Mouse (Mus musculus) MEL (cell line): ENCODE measurements around the gene Dnajc15. TPM values are rescaled to one million over a fixed set of nuclear protein-coding genes. Genes with fewer than 3 reads are reported as not detected.

Experiments
- DNase-seq: peaks from one replicate; pipeline ENCODE4 v3.0.0; 2011; ENCODE audit warnings: low read depth, low spot score
- H3K27ac ChIP-seq: 2 replicates; pipeline ENCODE4 v1.5.1; 2012; ENCODE audit warnings: low read depth, mild to moderate bottlenecking, control low read depth, low read length, moderate library complexity; ENCODE audit not compliant: control insufficient read depth
- H3K27me3 ChIP-seq, 2 experiments: fragments of 150-350 bp in 1 of 2; sonication (generic) in 1 of 2; 2 replicates each; pipeline ENCODE4 v1.6.1; 2012; ENCODE audit warnings: low read length in 2 of 2, mild to moderate bottlenecking in 2 of 2, improper control_type of control experiment in 1 of 2, moderate library complexity in 1 of 2; ENCODE audit not compliant: insufficient read depth in 2 of 2, control insufficient read depth in 1 of 2
- H3K36me3 ChIP-seq, 2 experiments: 2 replicates each; pipeline ENCODE4 v1.6.1; 2012 to 2014; ENCODE audit warnings: low read length in 2 of 2, improper control_type of control experiment in 1 of 2, inconsistent platforms in 1 of 2, mild to moderate bottlenecking in 1 of 2; ENCODE audit not compliant: insufficient read depth in 2 of 2, control insufficient read depth in 1 of 2
- H3K4me1 ChIP-seq, 2 experiments: fragments of 150-350 bp in 1 of 2; sonication (generic) in 1 of 2; 2 replicates each; pipeline ENCODE4 v1.6.1; 2012; ENCODE audit warnings: low read length in 2 of 2, improper control_type of control experiment in 1 of 2, mild to moderate bottlenecking in 1 of 2; ENCODE audit not compliant: insufficient read depth in 2 of 2, control insufficient read depth in 1 of 2
- H3K4me3 ChIP-seq, 2 experiments: fragments of 150-350 bp in 1 of 2; sonication (generic) in 1 of 2; 2 replicates each; pipeline ENCODE4 v1.5.1; 2012; ENCODE audit warnings: low read depth in 2 of 2, low read length in 2 of 2, mild to moderate bottlenecking in 2 of 2, moderate library complexity in 2 of 2, control low read depth in 1 of 2, improper control_type of control experiment in 1 of 2; ENCODE audit not compliant: control insufficient read depth in 1 of 2, insufficient read depth in 1 of 2
- H3K79me2 ChIP-seq: 2 replicates; pipeline ENCODE4 v1.6.1; 2012; ENCODE audit warnings: mild to moderate bottlenecking, low read length, moderate library complexity; ENCODE audit not compliant: control insufficient read depth, poor library complexity, insufficient read depth
- H3K9ac ChIP-seq: 2 replicates; pipeline ENCODE4 v1.6.1; 2012; ENCODE audit warnings: low read depth, mild to moderate bottlenecking, control low read depth, low read length, moderate library complexity; ENCODE audit not compliant: control insufficient read depth, poor library complexity, severe bottlenecking
- H3K9me3 ChIP-seq: fragments of 150-350 bp; sonication (generic); replicated peaks from 2 replicates; pipeline ENCODE4 v1.6.1; 2012; ENCODE audit warnings: mild to moderate bottlenecking, low read length, improper control_type of control experiment, moderate library complexity; ENCODE audit not compliant: insufficient read depth
- CHD1 ChIP-seq: IDR thresholded peaks from 2 replicates; pipeline ENCODE4 v1.6.1; 2012; ENCODE audit warnings: low read depth, mild to moderate bottlenecking, inconsistent platforms, low read length, improper control_type of control experiment
- CHD2 ChIP-seq: IDR thresholded peaks from 2 replicates; pipeline ENCODE4 v1.6.1; 2011; ENCODE audit warnings: low read length, improper control_type of control experiment
- CTCF ChIP-seq, 3 experiments: IDR thresholded peaks in 2 of 3; conservative IDR thresholded peaks in 1 of 3; 2 replicates each; pipeline ENCODE4 v1.5.1; 2011 to 2012; ENCODE audit warnings: low read length in 3 of 3, low read depth in 2 of 3, mild to moderate bottlenecking in 2 of 3, improper control_type of control experiment in 1 of 3, inconsistent platforms in 1 of 3, mixed read lengths in 1 of 3, moderate library complexity in 1 of 3; ENCODE audit not compliant: control insufficient read depth in 1 of 3, insufficient read depth in 1 of 3, poor library complexity in 1 of 3, severe bottlenecking in 1 of 3
- EP300 ChIP-seq, 2 experiments: IDR thresholded peaks; 2 replicates each; pipeline ENCODE4 v1.6.1; 2011; ENCODE audit warnings: improper control_type of control experiment in 2 of 2, low read length in 2 of 2, low read depth in 1 of 2, mild to moderate bottlenecking in 1 of 2
- ETS1 ChIP-seq: IDR thresholded peaks from 2 replicates; pipeline ENCODE4 v1.6.1; 2012; ENCODE audit warnings: low read depth, mild to moderate bottlenecking, inconsistent platforms, low read length, improper control_type of control experiment, moderate library complexity
- GABPA ChIP-seq: IDR thresholded peaks from 2 replicates; pipeline ENCODE4 v1.6.1; 2012; ENCODE audit warnings: low read depth, mild to moderate bottlenecking, inconsistent platforms, low read length, improper control_type of control experiment, moderate library complexity
- JUND ChIP-seq: IDR thresholded peaks from 2 replicates; pipeline ENCODE4 v1.6.1; 2011; ENCODE audit warnings: low read depth, mild to moderate bottlenecking, improper control_type of control experiment, low read length
- KAT2A ChIP-seq: conservative IDR thresholded peaks from 2 replicates; pipeline ENCODE4 v1.6.1; 2012; ENCODE audit warnings: low read depth, low read length, improper control_type of control experiment, inconsistent platforms
- MAX ChIP-seq: IDR thresholded peaks from 2 replicates; pipeline ENCODE4 v1.6.1; 2011; ENCODE audit warnings: low read length, improper control_type of control experiment
- MEF2A ChIP-seq: IDR thresholded peaks from 2 replicates; pipeline ENCODE4 v1.6.1; 2014; ENCODE audit warnings: low read depth, mild to moderate bottlenecking, inconsistent platforms, low read length, improper control_type of control experiment; ENCODE audit not compliant: poor library complexity, insufficient replicate concordance, severe bottlenecking; ENCODE audit errors: extremely low read depth
- MYB ChIP-seq: IDR thresholded peaks from 2 replicates; pipeline ENCODE4 v1.6.1; 2011; ENCODE audit warnings: mild to moderate bottlenecking, low read depth, low read length, improper control_type of control experiment
- NRF1 ChIP-seq: IDR thresholded peaks from 2 replicates; pipeline ENCODE4 v1.6.1; 2014; ENCODE audit warnings: low read depth, mild to moderate bottlenecking, inconsistent platforms, low read length, improper control_type of control experiment, moderate library complexity; ENCODE audit not compliant: poor library complexity, insufficient read depth, severe bottlenecking
- RCOR1 ChIP-seq: IDR thresholded peaks from 2 replicates; pipeline ENCODE4 v1.6.1; 2012; ENCODE audit warnings: low read depth, mild to moderate bottlenecking, inconsistent platforms, low read length, improper control_type of control experiment
- SIN3A ChIP-seq: IDR thresholded peaks from 2 replicates; pipeline ENCODE4 v1.6.1; 2012; ENCODE audit warnings: low read length, improper control_type of control experiment, inconsistent platforms
- SMC3 ChIP-seq: IDR thresholded peaks from 2 replicates; pipeline ENCODE4 v1.6.1; 2011; ENCODE audit warnings: low read depth, low read length, improper control_type of control experiment
- TAL1 ChIP-seq: IDR thresholded peaks from 2 replicates; pipeline ENCODE4 v1.6.1; 2012; ENCODE audit warnings: mild to moderate bottlenecking, inconsistent platforms, low read length, moderate library complexity, mixed read lengths
- TBP ChIP-seq: IDR thresholded peaks from 2 replicates; pipeline ENCODE4 v1.8.0; 2011; ENCODE audit warnings: low read depth, low read length, improper control_type of control experiment
- USF1 ChIP-seq: IDR thresholded peaks from 2 replicates; pipeline ENCODE4 v1.6.1; 2014; ENCODE audit warnings: low read depth, mild to moderate bottlenecking, inconsistent platforms, low read length, improper control_type of control experiment, moderate library complexity
- ZNF384 ChIP-seq: IDR thresholded peaks from 2 replicates; pipeline ENCODE4 v1.6.1; 2012; ENCODE audit warnings: low read depth, mild to moderate bottlenecking, inconsistent platforms, low read length, improper control_type of control experiment
- polyA plus RNA-seq, 2 experiments: library from polyadenylated mRNA; stranded (reverse) in 1 of 2; unstranded in 1 of 2; fragments of >175 nt in 1 of 2; fragments of >200 nt in 1 of 2; gene quantifications; 2 replicates each; pipeline versions ENCODE4 v1.2.1 to v1.2.4; 2012; ENCODE audit warnings: low replicate concordance in 2 of 2, low read depth in 1 of 2; ENCODE audit not compliant: insufficient read length in 2 of 2, insufficient read depth in 1 of 2, missing spikeins in 1 of 2
- total RNA-seq: library from RNA; depleted of rRNA; stranded (reverse); fragments of 300-350 nt; gene quantifications from 2 replicates; pipeline ENCODE4 v1.2.3, GENCODE M21; 2012

The Dnajc15 gene
- total and polyA plus RNA-seq, 3 experiments = not detected

- H3K9me3 ChIP-seq = no peaks in the 10 kb centered on the region
- no peaks in the 10 kb centered on the region for H3K27me3 ChIP-seq
- H3K36me3 ChIP-seq = no peaks in the 10 kb centered on the region
- H3K9ac ChIP-seq = no peak overlapping the region
- H3K27ac ChIP-seq = no peak overlapping the region
- no peaks in the 10 kb centered on the region for H3K79me2 ChIP-seq
- no peaks in the 10 kb centered on the region for H3K4me1 ChIP-seq
- TF ChIP-seq SIN3A = no peak
- H3K4me3 ChIP-seq = no peak overlapping the region
- no peak for DNase-seq
Measured at GRCm38 (mm10) chr14:77807836-77808235, 67.1 kb downstream of the Dnajc15 start.

DNA sequence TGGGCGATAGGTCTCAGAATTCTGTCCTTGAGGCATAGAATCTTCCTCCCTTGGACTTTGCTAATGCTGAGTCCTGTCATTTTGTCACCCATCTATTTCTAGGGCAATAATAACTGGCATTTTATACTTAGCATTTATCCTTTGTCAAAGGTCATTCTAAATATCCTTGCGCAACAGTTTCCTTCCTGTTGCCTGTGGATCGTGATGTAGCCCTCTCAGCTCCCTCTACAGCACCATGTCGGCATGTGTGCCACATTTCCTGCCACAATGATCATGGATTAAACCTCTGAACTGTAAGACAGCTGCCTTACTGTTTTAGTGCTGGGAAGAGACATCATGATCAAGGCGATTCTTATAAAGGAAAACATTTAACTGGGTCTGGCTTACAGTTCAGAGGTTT lies 68.6 kb downstream of the Dnajc15 start:
- DNase-seq = no peak
- Histone ChIP-seq H3K36me3 (no peaks in the 10 kb centered on the region), H3K79me2 (no peaks in the 10 kb centered on the region), H3K4me1 (no peaks in the 10 kb centered on the region), H3K4me3 (no peak overlapping the region), H3K9ac (no peak overlapping the region), H3K27ac (no peak overlapping the region), H3K9me3 (no peaks in the 10 kb centered on the region), H3K27me3 (no peaks in the 10 kb centered on the region)
- TF ChIP-seq ETS1 (no peak), CHD2 (no peak), TBP (no peak), EP300 (IDR thresholded peaks at IDR 0.05; ENCODE audit: low read depth in 1 of 2, low read length in 2 of 2) (no peak), GABPA (no peak), CHD1 (no peak), MEF2A (no peak), JUND (no peak), NRF1 (no peak), MYB (no peak), MAX (no peak), ZNF384 (no peak), SIN3A (no peak), TAL1 (no peak), CTCF (IDR thresholded peaks at IDR 0.05 in 2 of 3, conservative IDR thresholded peaks at IDR 0.05 in 1 of 3; ENCODE audit: control insufficient read depth in 1 of 3, insufficient read depth in 1 of 3, low read depth in 2 of 3, low read length in 3 of 3, poor library complexity in 1 of 3, severe bottlenecking in 1 of 3) (no peak), KAT2A (no peak), SMC3 (no peak), USF1 (no peak), RCOR1 (no peak)
